ENCODE assay signal across 18 mouse cellular contexts in the genomic region with DNA sequence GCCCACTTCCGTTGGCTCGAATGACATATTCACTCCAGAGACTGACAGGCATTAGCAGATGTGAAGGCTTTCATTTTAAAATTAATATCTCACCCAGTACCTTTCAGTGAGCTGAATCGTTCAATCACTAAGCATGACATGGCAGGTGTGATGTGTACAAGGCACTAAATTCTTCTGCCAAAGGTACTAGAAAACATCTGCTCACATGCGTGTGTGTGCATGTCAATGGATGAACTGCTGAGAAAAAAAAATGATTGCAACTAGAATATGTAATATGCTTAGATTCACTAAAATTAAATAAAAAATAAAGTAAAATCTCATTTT.
"Had no signal": no experiment of that assay in that cellular context is flagged by ENCODE, and none has a peak within 500 bp of the region (broad histone marks: within the 10 kb centered on the region; RNA-seq: fewer than 3 reads in every experiment).

No protein-coding gene starts in this region.

- H3K4me3 ChIP-seq: lung, embryonic 15.5 days; megakaryocyte, embryonic 14.5 days; midbrain, embryonic 13.5 days; midbrain, embryonic 15.5 days; neural tube, embryonic 13.5 days; stomach, embryonic 15.5 days had no signal

- H3K9ac ChIP-seq: liver, postnatal 0 days; lung, embryonic 15.5 days; midbrain, embryonic 13.5 days; midbrain, embryonic 15.5 days; neural tube, embryonic 13.5 days; stomach, embryonic 15.5 days had no signal

- H3K27me3 ChIP-seq: lung, embryonic 15.5 days; midbrain, embryonic 13.5 days; midbrain, embryonic 15.5 days; neural tube, embryonic 13.5 days; stomach, embryonic 15.5 days had no signal

- H3K4me1 ChIP-seq: lung, embryonic 15.5 days; megakaryocyte, embryonic 14.5 days; midbrain, embryonic 13.5 days; midbrain, embryonic 15.5 days; neural tube, embryonic 13.5 days; stomach, embryonic 15.5 days had no signal

- H3K4me2 ChIP-seq: lung, embryonic 15.5 days; midbrain, embryonic 11.5 days; midbrain, embryonic 13.5 days; midbrain, embryonic 15.5 days; neural tube, embryonic 13.5 days; stomach, embryonic 15.5 days had no signal

- H3K36me3 ChIP-seq: lung, embryonic 15.5 days; midbrain, embryonic 13.5 days; midbrain, embryonic 15.5 days; neural tube, embryonic 13.5 days; stomach, embryonic 15.5 days had no signal

- H3K27ac ChIP-seq: lung, embryonic 15.5 days; macrophage; midbrain, embryonic 13.5 days; midbrain, embryonic 15.5 days; neural tube, embryonic 13.5 days; stomach, embryonic 15.5 days; stomach, postnatal 0 days had no signal

- H3K9me3 ChIP-seq: lung, embryonic 15.5 days; megakaryocyte, embryonic 14.5 days; midbrain, embryonic 15.5 days; neural tube, embryonic 13.5 days; stomach, embryonic 15.5 days had no signal

- DNase-seq: liver, postnatal 0 days; lung, adult 2 months; lung, postnatal 14 days; lung, postnatal 36 days; right cerebral cortex, postnatal 14 days; thymus, adult 2 months; thymus, postnatal 25 days; thymus, postnatal 4 days had no signal

- ATAC-seq: liver, postnatal 0 days; lung, postnatal 0 days; midbrain, embryonic 13.5 days had no signal
